ENCODE assay signal across 8 mouse cellular contexts in the genomic region with DNA sequence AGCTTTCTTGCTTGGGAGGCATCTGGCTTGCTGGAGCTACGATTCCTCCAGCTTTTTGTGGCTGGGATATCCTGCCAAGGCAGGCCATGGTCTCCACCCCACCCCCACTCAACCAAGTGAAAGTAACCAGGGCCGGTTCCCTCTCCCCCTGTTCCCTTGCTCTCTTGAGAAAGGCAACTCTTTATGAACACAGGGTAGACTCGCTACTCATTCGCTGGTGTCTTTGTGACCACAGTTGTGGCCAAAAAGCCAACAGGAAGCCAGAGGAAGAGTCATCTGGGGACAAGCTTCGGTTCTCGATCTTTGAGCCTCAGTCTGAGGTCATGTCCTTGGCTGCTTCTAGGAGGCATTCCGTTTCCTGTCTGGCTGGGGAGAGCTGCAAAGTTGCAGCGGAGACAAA. TPM values are rescaled to one million over a fixed set of nuclear protein-coding genes. Genes with fewer than 3 reads are reported as not detected.
DNase-seq lines count a peak whose midpoint lies in the region; TF ChIP-seq lines count a peak whose summit lies in the region.

No protein-coding gene starts in this region.

- H3K4me1 ChIP-seq in kidney, adult 2 months (ENCODE audit: control insufficient read depth, insufficient read depth, low read length): peaks cover 11% of the 10 kb centered on the region; the same call in 1 of the 2 replicates

- no peak for TF ChIP-seq CTCF in kidney, adult 2 months (conservative IDR thresholded peaks at IDR 0.05; ENCODE audit: insufficient read depth, insufficient read length, low read depth, low read length)

- H3K36me3 ChIP-seq in kidney, adult 2 months (ENCODE audit: control insufficient read depth, insufficient read depth, low read length): no peaks in the 10 kb centered on the region

- H3K27me3 ChIP-seq in kidney, adult 2 months (replicated peaks; ENCODE audit: control insufficient read depth, insufficient read depth, low read length): no peaks in the 10 kb centered on the region

- no peak for TF ChIP-seq POLR2A in kidney, adult 2 months (IDR thresholded peaks at IDR 0.05; ENCODE audit: low read depth, low read length)

- no peak overlapping the region for H3K4me3 ChIP-seq in kidney, adult 2 months (ENCODE audit: insufficient read depth, low read depth, low read length)

- DNase-seq in adrenal gland, adult (ENCODE audit: inconsistent age in 2 of 2, low spot score in 1 of 2): peak; percentile 81 to 94
- no peak for DNase-seq in adrenal gland, adult 18-20 months (ENCODE audit: low spot score in 2 of 2)
- DNase-seq in R1 (ENCODE audit: low read depth, low spot score): peak; percentile 47
- DNase-seq in gastrocnemius, postnatal 36 days: peak; percentile 68 to 74
- DNase-seq in kidney, adult 2 months: peak; percentile 88
- peak; percentile 88 for DNase-seq in lung, postnatal 10 days
- DNase-seq in thymus, postnatal 0 days (ENCODE audit: low spot score): peak; percentile 48
- no peak for DNase-seq in urinary bladder, postnatal 25 days (ENCODE audit: low spot score)

- intact Hi-C loops in gastrocnemius, postnatal 36 days (cut with DNase I): loop anchor here (2.0 kb wide), 1 partner anchor 23 kb away; no protein-coding TSS in a partner anchor

- 16% methylated on average over 8 of the region's 8 CpGs for WGBS in kidney, adult 2 months

- peak overlapping the region; percentile 39 for H3K27ac ChIP-seq in kidney, adult 2 months (ENCODE audit: insufficient read depth, low read depth, low read length)

RNA-seq across cellular contexts. Expression of gene Cuedc1, which starts 34.0 kb away (rescaled TPM):
- total RNA-seq in adrenal gland, adult 18-20 months (2021): 10 to 100 TPM; 40.2 to 42.4 TPM
- 10 to 100 TPM; 80.3 to 96.9 TPM for total RNA-seq in gastrocnemius, postnatal 36 days (2021)
- polyA plus RNA-seq in kidney, adult 2 months (2012; rRNA removed): 16.5 and 18.5 TPM in 2 replicates
- 10.7 and 11.4 TPM in 2 replicates for polyA plus RNA-seq in thymus, postnatal 0 days (2015; fragmentation: Nextera tagmentation; extraction: Ambion mirVana)

Comparison
In these comparisons a context has a peak if more than half of its experiments do, and no peak if none do; other contexts are left out.
1. DNase-seq: peak in adrenal gland, adult (2 of 2), R1 (single experiment), gastrocnemius, postnatal 36 days (2 of 2), kidney, adult 2 months (single experiment), lung, postnatal 10 days (single experiment) and thymus, postnatal 0 days (single experiment); none in adrenal gland, adult 18-20 months (0 of 2) and urinary bladder, postnatal 25 days (single experiment).